8 mouse cellular contexts compared by ENCODE assay signal in genomic region chr3:81932141-81933101, GRCm38 (mm10). TPM values are rescaled to one million over a fixed set of nuclear protein-coding genes. Genes with fewer than 3 reads are reported as not detected.
DNase-seq lines count a peak whose midpoint lies in the region; ATAC-seq lines count a peak whose summit lies in the region.

TSS of gene Ctso (plus strand) at chr3:81932601.

- no peaks in the 10 kb centered on the region; the same call in 1 of the 2 replicates for H3K4me1 ChIP-seq in intestine, embryonic 14.5 days (replicated peaks; ENCODE audit: control insufficient read depth, insufficient read depth, low read length)

- H3K9me3 ChIP-seq in intestine, embryonic 14.5 days (ENCODE audit: control insufficient read depth, low read length) = no peaks in the 10 kb centered on the region

- peak within 1 kb of the TSS; percentile 38 for H3K4me2 ChIP-seq in intestine, embryonic 14.5 days (ENCODE audit: low read length)

- H3K27ac ChIP-seq in intestine, embryonic 14.5 days (ENCODE audit: low read depth) = peak within 1 kb of the TSS; percentile 91

- peak; percentile 92 for DNase-seq in adrenal gland, adult 2 months
- peak; percentile 67 for DNase-seq in embryo, embryonic 11.5 days (ENCODE audit: low read depth, low spot score)
- peak; percentile 79 to 81 for DNase-seq in gastrocnemius, postnatal 36 days
- peak; percentile 94 for DNase-seq in intestine, embryonic 14.5 days (ENCODE audit: low spot score)
- peak; percentile 79 to 89 for DNase-seq in left cerebral cortex, postnatal 10 days (ENCODE audit: extremely low spot score in 1 of 2, low spot score in 2 of 2)
- peak; percentile 87 to 89 for DNase-seq in right cerebral cortex, postnatal 10 days (ENCODE audit: low spot score in 2 of 2)
- peak; percentile 89 for DNase-seq in urinary bladder, postnatal 14 days (ENCODE audit: low spot score)

- H3K9ac ChIP-seq in intestine, embryonic 14.5 days (ENCODE audit: low read length) = peak within 1 kb of the TSS; percentile 90

- peak; percentile 91 for ATAC-seq in intestine, embryonic 14.5 days (replicated peaks; ENCODE audit: low FRiP score, low TSS enrichment, low read depth)
- peak; percentile 95 for ATAC-seq in megakaryocyte progenitor cell, adult 5-6 weeks (replicated peaks; ENCODE audit: poor library complexity)

- intact Hi-C loops in gastrocnemius, postnatal 36 days (cut with DNase I) = no loop called here
- intact Hi-C loops in left cerebral cortex, postnatal 10 days (cut with DNase I) = loop anchor here (5.0 kb wide), 1 partner anchor 420 kb away; no protein-coding TSS in a partner anchor

- H3K27me3 ChIP-seq in intestine, embryonic 14.5 days (replicated peaks; ENCODE audit: control insufficient read depth, insufficient read depth, low read length) = no peaks in the 10 kb centered on the region

- H3K36me3 ChIP-seq in intestine, embryonic 14.5 days (ENCODE audit: control insufficient read depth, insufficient read depth, low read length) = no peaks in the 10 kb centered on the region

- H3K4me3 ChIP-seq in intestine, embryonic 14.5 days (ENCODE audit: low read depth, low read length) = peak within 1 kb of the TSS; percentile 85

- 13% methylated on average over 27 of the region's 27 CpGs for WGBS in intestine, embryonic 14.5 days

RNA-seq across cellular contexts. Expression of gene Ctso, which starts in this region (rescaled TPM):
- 10 to 100 TPM; 32.6 to 68.2 TPM for total RNA-seq in adrenal gland, adult 2 months (2021)
- 9.0 and 10.0 TPM in 2 replicates for polyA plus RNA-seq in adrenal gland, adult 2 months (2012; rRNA removed)
- total RNA-seq in gastrocnemius, postnatal 36 days (2021) = 1 to 10 TPM; 3.7 to 3.9 TPM
- polyA plus RNA-seq in intestine, embryonic 14.5 days (2014; fragmentation: Nextera tagmentation; extraction: Ambion mirVana) = 17.0 and 17.2 TPM in 2 replicates
- 10 to 100 TPM; 10.6 to 10.7 TPM for total RNA-seq in left cerebral cortex, postnatal 10 days (2021)
- total RNA-seq in megakaryocyte progenitor cell, adult 5-6 weeks (2015) = 10.3 and 12.2 TPM in 2 replicates
- total RNA-seq in megakaryocyte progenitor cell, adult 5-6 weeks (2017) = 4.2 and 10.5 TPM in 2 replicates

Comparison
In these comparisons a context has a peak if more than half of its experiments do, and no peak if none do; other contexts are left out.
1. Peak in every context shown above with its lines: DNase-seq, ATAC-seq, H3K4me3 ChIP-seq and H3K27ac ChIP-seq.